Mouse (Mus musculus) small intestine, adult 2 months (tissue): ENCODE measurements around the gene Gab2. TPM values are rescaled to one million over a fixed set of nuclear protein-coding genes. Genes with fewer than 3 reads are reported as not detected.

Experiments used
- H3K27ac ChIP-seq: fragments of 200-500 bp; 2 replicates; pipeline ENCODE4 v1.5.1; 2012; ENCODE audit warnings: low read depth, low read length, control low read depth, inconsistent platforms; ENCODE audit not compliant: insufficient read depth
- H3K27me3 ChIP-seq: fragments of 200-500 bp; 2 replicates; pipeline ENCODE4 v1.6.1; 2012; ENCODE audit warnings: mild to moderate bottlenecking, moderate library complexity, low read length, inconsistent platforms; ENCODE audit not compliant: control insufficient read depth, insufficient read depth
- H3K36me3 ChIP-seq: fragments of 200-500 bp; 2 replicates; pipeline ENCODE4 v1.6.1; 2012; ENCODE audit warnings: mild to moderate bottlenecking, low read length, control low read depth, inconsistent platforms; ENCODE audit not compliant: control insufficient read depth, insufficient read depth
- H3K4me1 ChIP-seq: fragments of 200-500 bp; 2 replicates; pipeline ENCODE4 v1.6.1; 2012; ENCODE audit warnings: low read length, inconsistent platforms, mixed read lengths; ENCODE audit not compliant: control insufficient read depth, insufficient read depth, insufficient read length
- H3K4me3 ChIP-seq: fragments of 200-500 bp; 2 replicates; pipeline ENCODE4 v1.5.1; 2012; ENCODE audit warnings: low read depth, mild to moderate bottlenecking, control low read depth, inconsistent platforms, low read length, moderate library complexity
- CTCF ChIP-seq: fragments of 200-500 bp; IDR thresholded peaks from 2 replicates; pipeline ENCODE4 v1.5.1; 2012; ENCODE audit warnings: low read depth, mild to moderate bottlenecking, control low read depth, inconsistent platforms, low read length, moderate library complexity, mixed read lengths; ENCODE audit not compliant: insufficient replicate concordance, insufficient read length; ENCODE audit errors: extremely low read depth
- POLR2A ChIP-seq: fragments of 200-500 bp; IDR thresholded peaks from 2 replicates; pipeline ENCODE4 v1.6.1; 2012; ENCODE audit warnings: low read depth, mild to moderate bottlenecking, control low read depth, inconsistent platforms, low read length, moderate library complexity
- WGBS: fragments of 180-500 bp; shearing (Covaris S2); methylation state at CpG from one replicate; pipeline ENCODE4 v1.1.7; 2018; 5-methylcytosine and 5-hydroxymethylcytosine counted together
- polyA plus RNA-seq: library from polyadenylated mRNA; depleted of rRNA; stranded (reverse); fragments of >200 nt; gene quantifications from 2 replicates; pipeline ENCODE4 v1.2.3, GENCODE M21; 2012

The Gab2 gene
- polyA plus RNA-seq, 1 experiment, result 12.1 TPM

DNA sequence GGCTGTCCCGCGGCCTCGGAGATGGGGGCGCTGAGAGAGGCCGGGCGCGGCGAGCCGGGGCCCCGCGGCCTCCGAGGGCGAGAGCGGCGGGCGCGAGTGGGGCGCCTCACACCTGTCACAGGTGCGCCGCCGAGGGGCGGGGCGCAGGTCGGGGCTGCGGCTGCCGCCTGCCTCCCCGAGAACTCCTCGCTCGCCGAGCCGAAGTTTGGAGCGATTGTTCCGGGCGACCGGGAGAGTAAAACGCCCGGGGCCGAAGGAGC is 503 bp downstream of the Gab2 start:
- 2% methylated on average over 32 of the region's 38 CpGs for WGBS
- Histone ChIP-seq H3K27me3 (no peaks in the 10 kb centered on the region), H3K36me3 (no peaks in the 10 kb centered on the region), H3K4me3 (peak overlapping the region; percentile 90), H3K4me1 (peaks cover 8% of the 10 kb centered on the region), H3K27ac (peak overlapping the region; percentile 84)
- TF ChIP-seq CTCF, result no peak
- no peak for TF ChIP-seq POLR2A

GRCm38 (mm10) chr7:97082219-97083101 is 1.1 kb downstream of the Gab2 start:
- WGBS, result under 1% methylated on average over 39 of the region's 40 CpGs
- TF ChIP-seq POLR2A, result no peak; the same call in 1 of the 2 replicates
- TF ChIP-seq CTCF, result peak; percentile 2; the same call in 1 of the 2 replicates
- peak overlapping the region; percentile 84 for H3K27ac ChIP-seq

GRCm38 (mm10) chr7:97083579-97083978 is 2.2 kb downstream of the Gab2 start:
- H3K27me3 ChIP-seq, result no peaks in the 10 kb centered on the region
- peaks cover 8% of the 10 kb centered on the region for H3K4me1 ChIP-seq
- 75% methylated on average over 9 of the region's 9 CpGs for WGBS
- no peak overlapping the region for H3K4me3 ChIP-seq
- TF ChIP-seq POLR2A (no peak), CTCF (no peak)
- no peaks in the 10 kb centered on the region for H3K36me3 ChIP-seq
- no peak overlapping the region; the same call in 1 of the 2 replicates for H3K27ac ChIP-seq

More at GRCm38 (mm10) chr7:97082219-97083101, 1.1 kb downstream of the Gab2 start:
- Histone ChIP-seq H3K27me3 (no peaks in the 10 kb centered on the region), H3K4me3 (peak overlapping the region; percentile 90), H3K4me1 (peaks cover 8% of the 10 kb centered on the region), H3K36me3 (no peaks in the 10 kb centered on the region)

DNA sequence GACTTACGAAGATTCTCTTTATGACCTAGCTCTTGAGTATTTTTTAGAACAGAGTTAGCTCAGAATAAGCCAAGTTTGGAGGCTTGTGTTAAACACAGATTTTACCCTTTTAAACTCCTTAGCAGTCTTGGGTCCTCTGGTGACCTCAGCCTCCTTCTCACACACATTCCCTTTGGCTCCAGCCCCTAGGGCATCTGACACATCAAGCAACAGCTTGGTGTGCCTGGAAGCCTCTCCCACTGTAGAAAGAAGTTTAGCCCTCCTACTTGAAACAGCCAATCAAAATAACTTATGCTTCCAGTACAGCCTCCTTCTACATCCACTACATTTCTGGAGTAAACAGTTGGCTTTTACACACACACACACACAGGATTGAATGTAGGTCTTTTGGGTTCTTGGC is 2.8 kb downstream of the Gab2 start:
- Histone ChIP-seq H3K27me3 (no peaks in the 10 kb centered on the region), H3K27ac (no peak overlapping the region), H3K4me1 (peaks cover 8% of the 10 kb centered on the region), H3K4me3 (no peak overlapping the region), H3K36me3 (no peaks in the 10 kb centered on the region)
- no peak for TF ChIP-seq POLR2A
- no peak for TF ChIP-seq CTCF
- 85% methylated on average over 1 of the region's 1 CpGs for WGBS

- H3K27ac ChIP-seq, result no peak overlapping the region
- 8% methylated on average over 4 of the region's 4 CpGs for WGBS
- no peak overlapping the region for H3K4me3 ChIP-seq
- TF ChIP-seq CTCF (no peak), POLR2A (no peak)
- H3K36me3 ChIP-seq, result no peaks in the 10 kb centered on the region
- no peaks in the 10 kb centered on the region for H3K27me3 ChIP-seq
- H3K4me1 ChIP-seq, result peaks cover 8% of the 10 kb centered on the region
These were observed 3.9 kb downstream of the Gab2 start for GRCm38 (mm10) chr7:97085291-97085690.

GRCm38 (mm10) chr7:97094241-97094640 is 12.9 kb downstream of the Gab2 start:
- TF ChIP-seq CTCF (no peak), POLR2A (no peak)
- no peak overlapping the region for H3K4me3 ChIP-seq
- no peaks in the 10 kb centered on the region for H3K36me3 ChIP-seq
- 81% methylated on average over 3 of the region's 3 CpGs for WGBS
- H3K27ac ChIP-seq, result no peak overlapping the region
- no peaks in the 10 kb centered on the region for H3K4me1 ChIP-seq
- H3K27me3 ChIP-seq, result no peaks in the 10 kb centered on the region

- Histone ChIP-seq H3K4me3 (no peak overlapping the region), H3K27ac (no peak overlapping the region), H3K4me1 (no peaks in the 10 kb centered on the region), H3K27me3 (no peaks in the 10 kb centered on the region), H3K36me3 (no peaks in the 10 kb centered on the region)
- TF ChIP-seq POLR2A (no peak), CTCF (no peak)
- WGBS, result 89% methylated on average over 3 of the region's 3 CpGs
These were observed 26.7 kb downstream of the Gab2 start for GRCm38 (mm10) chr7:97108119-97108518.
